Mouse (Mus musculus) kidney, embryonic 16.5 days (tissue): ENCODE measurements around the gene Tex33. TPM values are rescaled to one million over a fixed set of nuclear protein-coding genes. Genes with fewer than 3 reads are reported as not detected.
"Not testable (repeated sequence)": the region's sequence is repeated elsewhere in the genome, so short reads cannot be mapped to it uniquely, and the experiment has no call there.

ENCODE experiments used
- ATAC-seq: fragments of 200-750 bp; cut with Nextera tagmentation; 2 replicates; pipeline ENCODE4 v1.8.0; 2017; ENCODE audit warnings: moderate TSS enrichment; ENCODE audit not compliant: low FRiP score, low TSS enrichment
- H3K27ac ChIP-seq: fragments of 300-500 bp; sonication (generic); 2 replicates; pipeline ENCODE4 v1.5.1; 2014; ENCODE audit warnings: low read length
- H3K27me3 ChIP-seq: fragments of 300-500 bp; sonication (generic); 2 replicates; pipeline ENCODE4 v1.6.1; 2014; ENCODE audit warnings: low read length, control low read depth, mixed read lengths; ENCODE audit not compliant: insufficient read depth
- H3K36me3 ChIP-seq: fragments of 300-500 bp; sonication (generic); 2 replicates; pipeline ENCODE4 v1.6.1; 2014; ENCODE audit warnings: low read length, control low read depth, mixed read lengths; ENCODE audit not compliant: insufficient read depth
- H3K4me1 ChIP-seq: fragments of 300-500 bp; sonication (generic); 2 replicates; pipeline ENCODE4 v1.6.1; 2014; ENCODE audit warnings: low read length, control low read depth, mixed read lengths; ENCODE audit not compliant: insufficient read depth
- H3K4me2 ChIP-seq: fragments of 300-500 bp; sonication (generic); replicated peaks from 2 replicates; pipeline ENCODE4 v1.6.1; 2014; ENCODE audit warnings: low read depth, low read length
- H3K4me3 ChIP-seq: fragments of 300-500 bp; sonication (generic); 2 replicates; pipeline ENCODE4 v1.5.1; 2014; ENCODE audit warnings: mild to moderate bottlenecking, low read length
- H3K9ac ChIP-seq: fragments of 300-500 bp; sonication (generic); replicated peaks from 2 replicates; pipeline ENCODE4 v1.6.1; 2014; ENCODE audit warnings: low read length
- H3K9me3 ChIP-seq: fragments of 300-500 bp; sonication (generic); 2 replicates; pipeline ENCODE4 v1.6.1; 2016; ENCODE audit warnings: low read length, control low read depth
- WGBS: fragments of 180-500 bp; shearing (Covaris S2); extraction: QIAGEN DNeasy Blood & Tissue Kit; methylation state at CpG from one replicate; pipeline ENCODE4 v1.1.7; 2014; 5-methylcytosine and 5-hydroxymethylcytosine counted together
- polyA plus RNA-seq: library from polyadenylated mRNA; unstranded; fragments of >200 nt; fragmentation: Nextera tagmentation; extraction: Ambion mirVana; gene quantifications from 2 replicates; pipeline ENCODE4 v1.2.1, GENCODE M21; 2015

Gene Tex33
- polyA plus RNA-seq, 1 experiment from 2014 or later, result not detected

DNA sequence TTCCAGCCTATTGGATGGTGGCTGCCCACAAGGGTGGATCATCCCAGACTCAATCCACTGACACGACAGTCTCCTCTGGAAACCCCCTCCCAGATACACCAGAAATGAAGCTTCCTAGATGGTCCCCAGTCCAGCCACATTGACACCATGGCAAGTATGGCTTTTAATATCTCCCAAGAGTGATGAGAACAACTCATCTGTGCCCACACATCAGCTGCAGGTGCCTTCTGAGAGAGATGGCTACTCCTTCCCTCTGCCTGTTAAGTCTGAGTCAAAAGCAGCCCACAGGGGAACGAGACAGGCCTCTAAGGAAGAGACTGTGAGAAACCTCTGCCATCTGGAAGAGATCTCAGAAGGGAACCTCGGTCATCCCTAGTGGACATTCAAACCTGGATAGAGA, 27.9 kb downstream of the Tex33 start:
- Histone ChIP-seq H3K4me3 (no peak overlapping the region), H3K27me3 (peaks cover 21% of the 10 kb centered on the region), H3K4me2 (no peak overlapping the region), H3K36me3 (no peaks in the 10 kb centered on the region), H3K4me1 (no peaks in the 10 kb centered on the region), H3K27ac (no peak overlapping the region), H3K9me3 (0 out of 2 replicates have a peak, but pooled peaks cover 3% of the 10 kb centered on the region), H3K9ac (no peak overlapping the region)
- ATAC-seq, result no peak
- WGBS, result 77% methylated on average over 3 of the region's 3 CpGs

DNA sequence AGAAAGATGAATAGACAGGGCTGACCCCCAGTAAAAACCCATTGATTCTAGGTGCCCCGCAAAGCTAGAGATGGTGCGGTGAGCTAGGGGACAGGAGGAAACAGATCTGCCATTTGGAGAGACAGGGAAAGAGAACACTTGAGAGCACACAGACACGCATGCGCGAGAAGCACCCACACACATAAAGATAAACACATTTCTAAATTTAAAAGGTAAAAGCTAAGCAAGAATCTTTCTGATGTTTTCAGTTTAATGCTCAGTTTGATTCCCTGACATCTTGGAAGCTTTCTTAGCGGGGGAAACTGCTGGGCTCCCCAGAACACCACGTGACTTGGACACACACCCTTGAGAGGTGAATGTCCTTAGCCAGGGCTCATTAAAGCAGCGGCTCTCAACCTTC, 28.8 kb downstream of the Tex33 start:
- Histone ChIP-seq H3K27me3 (peaks cover 21% of the 10 kb centered on the region), H3K4me3 (no peak overlapping the region), H3K9me3 (0 out of 2 replicates have a peak, but pooled peaks cover 3% of the 10 kb centered on the region), H3K4me1 (no peaks in the 10 kb centered on the region), H3K9ac (no peak overlapping the region), H3K4me2 (no peak overlapping the region), H3K36me3 (no peaks in the 10 kb centered on the region), H3K27ac (no peak overlapping the region)
- 71% methylated on average over 8 of the region's 8 CpGs for WGBS
- no peak for ATAC-seq

DNA sequence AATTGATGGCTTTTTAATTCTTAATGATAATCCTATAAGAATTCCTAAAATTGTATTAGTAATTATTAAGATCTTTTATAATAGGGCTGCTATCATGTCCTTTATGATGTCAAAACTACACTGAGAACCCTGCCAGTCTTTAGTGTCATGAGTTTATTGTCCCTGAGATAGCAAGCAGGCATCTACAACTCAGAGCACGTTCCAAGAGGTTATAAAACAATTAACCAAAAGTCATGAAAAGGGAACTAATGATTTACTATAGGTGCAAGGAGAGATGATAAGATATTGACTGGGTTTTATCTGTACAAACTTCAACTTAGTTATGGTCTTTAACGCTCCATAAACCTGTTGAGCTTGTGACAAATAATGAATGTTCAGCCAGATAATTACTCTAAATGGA, 29.8 kb downstream of the Tex33 start:
- ATAC-seq, result no peak
- Histone ChIP-seq H3K27me3 (peaks cover 21% of the 10 kb centered on the region), H3K9ac (no peak overlapping the region), H3K9me3 (0 out of 2 replicates have a peak, but pooled peaks cover 3% of the 10 kb centered on the region), H3K27ac (no peak overlapping the region), H3K36me3 (no peaks in the 10 kb centered on the region), H3K4me1 (no peaks in the 10 kb centered on the region), H3K4me3 (no peak overlapping the region), H3K4me2 (no peak overlapping the region)
- 34% methylated on average over 2 of the region's 2 CpGs for WGBS

DNA sequence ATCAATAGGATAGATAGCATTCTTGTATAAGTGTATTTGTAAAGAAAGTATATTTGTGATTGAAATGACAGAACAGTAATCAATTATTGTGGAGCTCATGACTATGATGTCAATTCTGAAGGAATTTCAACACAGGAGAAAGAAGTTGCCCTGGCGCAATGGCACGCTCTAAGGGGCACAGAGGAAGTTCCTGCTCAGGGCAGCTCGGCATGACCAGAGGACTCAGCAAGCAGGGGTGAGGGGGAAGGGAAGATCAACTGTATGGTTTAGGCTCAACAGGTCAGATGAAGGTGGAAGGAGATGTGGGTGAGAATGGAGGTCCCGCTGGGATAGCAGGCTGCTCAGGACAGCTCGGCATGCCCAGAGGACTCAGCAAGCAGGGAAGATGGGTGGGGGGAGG, 40.2 kb downstream of the Tex33 start:
- Histone ChIP-seq H3K27me3 (no peaks in the 10 kb centered on the region), H3K36me3 (no peaks in the 10 kb centered on the region), H3K4me3 (no peak overlapping the region), H3K4me1 (no peaks in the 10 kb centered on the region), H3K27ac (no peak overlapping the region), H3K9me3 (no peaks in the 10 kb centered on the region), H3K4me2 (no peak overlapping the region), H3K9ac (no peak overlapping the region)
- no peak for ATAC-seq
- WGBS, result 72% methylated on average over 5 of the region's 5 CpGs

DNA sequence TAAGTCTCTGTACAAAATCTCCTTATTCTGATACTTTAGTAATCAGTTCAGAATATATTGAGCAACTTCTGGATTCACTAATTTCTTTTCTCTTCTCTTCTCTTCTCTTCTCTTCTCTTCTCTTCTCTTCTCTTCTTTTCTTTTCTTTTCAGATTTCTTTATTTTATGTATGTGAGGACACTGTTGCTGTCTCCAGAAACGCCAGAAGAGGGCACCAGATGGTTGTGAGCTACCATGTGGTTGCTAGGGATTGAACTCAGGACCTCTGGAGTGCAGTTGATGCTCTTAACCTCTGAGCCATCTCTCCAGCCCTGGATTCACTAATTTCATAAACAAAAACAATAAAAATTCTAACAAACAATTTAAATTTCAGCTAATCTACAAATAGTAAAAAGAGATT, 40.8 kb downstream of the Tex33 start:
- WGBS, result 0% methylated on average over 1 of the region's 1 CpGs
- no peak overlapping the region for H3K4me2 ChIP-seq
- H3K9ac ChIP-seq, result no peak overlapping the region
- H3K4me3 ChIP-seq, result no peak overlapping the region
- no peaks in the 10 kb centered on the region for H3K9me3 ChIP-seq
- H3K36me3 ChIP-seq, result no peaks in the 10 kb centered on the region
- no peak for ATAC-seq
- no peaks in the 10 kb centered on the region for H3K4me1 ChIP-seq
- no peak overlapping the region for H3K27ac ChIP-seq
- H3K27me3 ChIP-seq, result no peaks in the 10 kb centered on the region

DNA sequence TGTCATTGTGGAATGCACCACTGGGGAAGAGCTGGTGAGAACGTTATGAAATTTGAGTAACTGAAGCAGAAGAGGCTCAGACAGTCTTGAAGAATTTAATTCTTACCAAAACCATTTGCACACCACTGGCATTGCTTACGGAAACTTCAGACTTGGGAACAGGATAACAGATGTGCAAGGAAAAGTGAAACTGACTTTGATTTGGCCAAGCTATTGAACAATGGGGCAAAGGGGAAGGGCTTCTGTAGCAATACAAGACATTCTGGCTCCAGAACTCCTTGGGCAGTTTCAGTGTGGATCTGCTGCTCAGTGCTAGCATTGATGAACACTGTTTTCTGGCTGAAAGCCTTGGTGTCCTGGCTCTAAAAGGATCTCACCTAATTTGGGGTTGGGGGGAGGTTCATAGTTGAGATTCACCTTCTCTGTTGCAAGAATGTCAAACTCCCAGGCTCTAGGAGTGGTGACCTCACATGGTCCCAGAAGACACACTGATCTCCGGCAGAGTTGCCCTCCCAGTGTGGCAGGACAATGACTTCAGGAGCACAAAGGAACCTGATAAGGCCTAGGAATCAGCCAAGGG, 44.0 kb downstream of the Tex33 start:
- H3K27ac ChIP-seq, result no peak overlapping the region
- 60% methylated on average over 3 of the region's 3 CpGs for WGBS
- H3K27me3 ChIP-seq, result no peaks in the 10 kb centered on the region
- H3K9me3 ChIP-seq, result no peaks in the 10 kb centered on the region
- no peaks in the 10 kb centered on the region for H3K4me1 ChIP-seq
- H3K36me3 ChIP-seq, result no peaks in the 10 kb centered on the region
- no peak overlapping the region for H3K4me2 ChIP-seq
- H3K9ac ChIP-seq, result no peak overlapping the region
- no peak overlapping the region for H3K4me3 ChIP-seq
- ATAC-seq, result no peak

DNA sequence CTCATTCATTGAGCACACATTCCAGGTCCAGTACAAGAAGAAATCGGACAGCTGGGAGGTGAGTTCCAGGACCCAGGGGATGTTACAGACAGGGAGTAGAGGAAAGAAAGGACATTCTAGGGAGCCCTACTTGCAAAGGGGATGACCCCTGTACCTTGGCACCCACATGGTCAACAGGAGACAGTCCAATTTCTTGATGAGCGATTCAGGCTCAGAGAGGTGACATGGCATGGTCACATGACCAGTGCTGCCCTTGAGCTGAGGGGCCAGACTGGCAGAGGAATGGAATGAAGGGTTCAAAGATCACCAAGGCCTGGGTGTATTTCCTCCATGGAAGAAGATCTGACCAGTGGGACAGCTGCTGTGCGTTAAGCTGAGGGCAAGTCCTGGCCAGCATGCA, 51.1 kb downstream of the Tex33 start:
- no peak overlapping the region for H3K4me2 ChIP-seq
- no peak for ATAC-seq
- H3K4me3 ChIP-seq, result no peak overlapping the region
- no peaks in the 10 kb centered on the region for H3K27me3 ChIP-seq
- 89% methylated on average over 3 of the region's 3 CpGs for WGBS
- H3K9ac ChIP-seq, result no peak overlapping the region
- no peaks in the 10 kb centered on the region for H3K4me1 ChIP-seq
- no peak overlapping the region for H3K27ac ChIP-seq
- no peaks in the 10 kb centered on the region for H3K36me3 ChIP-seq
- no peaks in the 10 kb centered on the region for H3K9me3 ChIP-seq

DNA sequence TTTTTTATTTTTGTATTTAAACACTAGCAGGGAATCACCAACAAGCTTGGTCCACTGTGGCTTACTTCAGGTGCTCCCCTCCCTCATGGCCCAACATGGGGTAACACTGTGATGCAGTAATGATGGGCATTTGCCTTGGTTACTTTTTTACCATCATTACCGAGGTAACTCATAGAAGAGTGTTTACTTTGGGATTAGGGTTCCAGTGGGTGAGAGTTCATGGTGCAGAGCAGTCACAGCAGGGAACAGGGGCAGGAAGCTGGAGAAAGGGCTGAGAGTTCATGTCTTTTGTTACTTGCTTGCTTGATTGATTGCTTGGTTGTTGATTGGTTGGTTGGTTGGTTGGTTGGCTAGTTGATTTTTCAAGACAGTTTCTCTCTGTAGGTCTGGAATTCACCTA, 52.0 kb downstream of the Tex33 start:
- Histone ChIP-seq H3K36me3 (no peaks in the 10 kb centered on the region), H3K4me1 (no peaks in the 10 kb centered on the region), H3K27ac (no peak overlapping the region), H3K27me3 (no peaks in the 10 kb centered on the region), H3K9me3 (no peaks in the 10 kb centered on the region), H3K4me2 (no peak overlapping the region), H3K4me3 (no peak overlapping the region), H3K9ac (no peak overlapping the region)
- ATAC-seq, result no peak
- 12% methylated on average over 1 of the region's 1 CpGs for WGBS

DNA sequence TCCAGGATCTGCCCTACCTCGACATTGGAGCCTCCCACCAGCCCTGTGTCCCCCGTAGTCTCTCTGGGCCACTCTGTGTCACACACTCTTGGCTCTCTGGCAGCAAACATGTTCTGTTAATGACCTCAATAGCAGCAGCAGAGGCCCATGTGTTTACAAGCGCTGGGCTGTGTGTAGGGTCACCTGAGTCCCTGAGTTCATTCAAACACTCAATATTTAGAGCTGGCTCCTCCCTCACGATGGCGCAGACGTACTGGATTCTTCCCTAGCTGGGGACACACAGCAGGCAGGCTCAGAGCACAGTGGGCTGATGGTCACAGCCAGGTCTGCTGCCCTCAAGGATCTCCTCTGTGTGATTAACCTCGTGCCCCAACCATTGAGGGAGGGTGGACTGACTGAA, 54.8 kb downstream of the Tex33 start:
- 60% methylated on average over 6 of the region's 7 CpGs for WGBS
- H3K4me2 ChIP-seq, H3K4me1 ChIP-seq, H3K9me3 ChIP-seq, H3K27me3 ChIP-seq, H3K27ac ChIP-seq, ATAC-seq, H3K36me3 ChIP-seq, H3K9ac ChIP-seq, H3K4me3 ChIP-seq: not testable (repeated sequence)

DNA sequence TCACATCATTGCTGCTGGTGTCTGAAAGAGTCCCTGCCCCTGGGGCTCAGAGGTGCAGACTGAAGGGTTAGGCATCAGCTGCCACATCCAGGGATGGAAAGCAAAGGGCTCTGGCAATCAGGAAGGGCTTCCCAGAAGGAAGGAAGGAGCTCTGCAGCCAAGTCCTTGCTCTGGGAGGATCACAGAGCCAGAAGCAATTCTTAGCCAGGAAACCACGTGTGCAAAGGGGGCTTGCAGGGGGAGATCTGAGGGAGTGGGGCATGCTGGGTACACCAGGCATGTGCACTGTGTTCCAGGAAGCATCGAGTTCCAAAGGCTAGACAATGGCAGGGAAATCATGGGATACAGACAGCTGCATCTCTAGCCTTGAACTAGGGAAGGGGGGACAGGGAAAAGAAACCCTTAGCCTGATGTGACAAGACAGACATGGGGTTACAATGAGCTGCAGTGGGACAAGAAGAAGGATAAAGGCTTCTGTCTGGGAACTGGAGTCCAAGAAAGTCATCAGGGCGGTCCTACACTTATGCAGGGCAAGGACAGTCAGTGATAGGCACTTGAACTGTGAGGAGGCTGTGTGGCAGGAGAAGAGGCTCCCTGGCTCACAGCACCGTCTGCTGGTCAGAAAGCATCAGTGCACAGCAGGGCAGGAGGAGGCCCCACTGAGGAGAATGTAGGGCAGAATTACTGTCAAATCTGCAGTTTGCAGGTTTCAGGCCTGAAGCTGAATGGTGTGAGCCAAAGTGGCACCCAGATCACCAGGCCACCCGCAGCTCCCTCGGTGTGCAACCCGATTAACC, 55.9 kb downstream of the Tex33 start:
- H3K9ac ChIP-seq, H3K27me3 ChIP-seq, H3K9me3 ChIP-seq, H3K36me3 ChIP-seq, H3K27ac ChIP-seq, H3K4me2 ChIP-seq, H3K4me3 ChIP-seq, H3K4me1 ChIP-seq: not testable (repeated sequence)
- ATAC-seq, result 0 out of 2 replicates have a peak, but pooled peaks have one; percentile 39
- WGBS, result 29% methylated on average over 7 of the region's 7 CpGs
